Mouse (Mus musculus): ENCODE measurements around the gene Prss16. TPM values are rescaled to one million over a fixed set of nuclear protein-coding genes. Genes with fewer than 3 reads are reported as not detected.

The Prss16 gene
- total and polyA plus RNA-seq, 3 experiments = 0.47 TPM; not detected in 2

DNA sequence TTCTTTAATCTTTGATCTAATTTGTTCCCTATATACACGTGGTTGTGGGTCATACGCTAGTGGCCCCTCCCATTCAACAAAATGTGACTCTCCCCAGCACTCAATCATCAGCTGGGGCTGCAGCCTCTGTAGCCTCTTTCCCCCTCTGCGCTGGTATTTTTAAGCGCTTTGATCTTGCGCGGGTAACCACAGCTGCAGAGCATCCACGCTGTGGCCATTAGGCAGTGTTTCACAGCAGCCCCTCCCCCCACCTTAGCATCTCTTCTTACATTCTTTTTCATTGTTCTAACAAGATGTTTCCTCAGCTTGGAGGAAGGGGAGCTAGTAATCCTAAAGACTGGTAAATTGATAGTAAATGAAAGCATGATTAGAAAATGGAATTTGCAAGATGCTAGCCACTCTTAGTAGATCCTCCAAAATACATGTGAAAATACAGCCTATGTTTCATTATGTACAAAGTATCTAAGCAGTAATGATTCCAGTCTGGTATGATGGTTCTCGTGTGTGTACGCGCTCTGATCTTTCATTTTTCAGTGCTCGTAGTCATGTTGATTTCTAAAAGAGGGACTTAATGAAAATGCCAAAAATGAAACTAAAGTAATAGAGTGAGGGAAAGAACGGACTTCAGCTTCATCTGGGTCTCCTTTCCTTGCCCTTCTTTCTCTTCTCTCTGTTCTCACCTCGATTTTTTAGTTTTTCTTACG lies 40.3 kb upstream of the Prss16 start:
- peak overlapping the region; percentile 55 for H3K27ac ChIP-seq (ENCODE audit: control insufficient read depth, low read depth, low read length)
- H3K4me1 ChIP-seq (ENCODE audit: control insufficient read depth in 1 of 2, insufficient read depth in 2 of 2, low read length in 2 of 2) = peaks cover 0 to 1% of the 10 kb centered on the region in 2 experiments; a peak in 1 of 4 replicates
- peaks cover 0 to 2% of the 10 kb centered on the region in 2 experiments; a peak in 2 of 4 replicates for H3K36me3 ChIP-seq (ENCODE audit: control insufficient read depth in 1 of 2, insufficient read depth in 2 of 2, low read length in 2 of 2)
- H3K27me3 ChIP-seq (ENCODE audit: control insufficient read depth in 1 of 2, insufficient read depth in 2 of 2, low read length in 2 of 2) = 0 out of 4 replicates have a peak, but pooled peaks cover 0 to 2% of the 10 kb centered on the region in 2 experiments
- DNase-seq (ENCODE audit: low read depth, low spot score) = peak; percentile 77
- no peaks in the 10 kb centered on the region for H3K9me3 ChIP-seq (replicated peaks; ENCODE audit: insufficient read depth, low read length)
- H3K4me3 ChIP-seq (ENCODE audit: control insufficient read depth in 1 of 2, insufficient read depth in 1 of 2, low read depth in 2 of 2, low read length in 2 of 2) = peak overlapping the region; percentile 60 to 87
- TF ChIP-seq E2F4 (IDR thresholded peaks at IDR 0.05; ENCODE audit: borderline replicate concordance, low read depth, low read length) = no peak
- no peak for TF ChIP-seq NRF1 (IDR thresholded peaks at IDR 0.05; ENCODE audit: insufficient read depth, low read depth, low read length, poor library complexity, severe bottlenecking)
- no peak for TF ChIP-seq RCOR1 (IDR thresholded peaks at IDR 0.05; ENCODE audit: low read depth, low read length)
- no peak for TF ChIP-seq CHD2 (IDR thresholded peaks at IDR 0.05; ENCODE audit: low read length)
- no peak for TF ChIP-seq ZC3H11A (IDR thresholded peaks at IDR 0.05; ENCODE audit: low read depth, low read length)
- TF ChIP-seq CHD1 (IDR thresholded peaks at IDR 0.05; ENCODE audit: low read depth, low read length) = no peak
- no peak for TF ChIP-seq ELF1 (IDR thresholded peaks at IDR 0.05; ENCODE audit: low read depth, low read length)
- no peak for TF ChIP-seq ETS1 (IDR thresholded peaks at IDR 0.05; ENCODE audit: low read depth, low read length)
- TF ChIP-seq UBTF (IDR thresholded peaks at IDR 0.05; ENCODE audit: borderline replicate concordance, insufficient read depth, low read depth, low read length) = no peak
- TF ChIP-seq EP300 (IDR thresholded peaks at IDR 0.05; ENCODE audit: low read depth in 1 of 2, low read length in 2 of 2) = no peak
- TF ChIP-seq BHLHE40 (IDR thresholded peaks at IDR 0.05; ENCODE audit: borderline replicate concordance, low read depth, low read length) = no peak
- TF ChIP-seq NELFE (IDR thresholded peaks at IDR 0.05; ENCODE audit: low read depth, low read length) = no peak
- TF ChIP-seq CTCF (IDR thresholded peaks at IDR 0.05 in 2 of 3, conservative IDR thresholded peaks at IDR 0.05 in 1 of 3; ENCODE audit: control insufficient read depth in 1 of 3, insufficient read depth in 1 of 3, low read depth in 2 of 3, low read length in 3 of 3, poor library complexity in 1 of 3, severe bottlenecking in 1 of 3) = no peak
- TF ChIP-seq MXI1 (IDR thresholded peaks at IDR 0.05; ENCODE audit: low read depth, low read length) = no peak
- TF ChIP-seq SMC3 (IDR thresholded peaks at IDR 0.05; ENCODE audit: low read depth, low read length) = no peak
- TF ChIP-seq ZNF384 (IDR thresholded peaks at IDR 0.05; ENCODE audit: low read depth, low read length) = no peak
- TF ChIP-seq POLR2AphosphoS2 (IDR thresholded peaks at IDR 0.05; ENCODE audit: low read length) = no peak
- TF ChIP-seq GATA1 (IDR thresholded peaks at IDR 0.05; ENCODE audit: low read depth, low read length) = no peak
- H3K79me2 ChIP-seq (ENCODE audit: control insufficient read depth, insufficient read depth, low read length, poor library complexity) = peaks cover 1% of the 10 kb centered on the region; the same call in 1 of the 2 replicates
- H3K9ac ChIP-seq (ENCODE audit: control insufficient read depth, low read depth, low read length, poor library complexity, severe bottlenecking) = peak overlapping the region; percentile 63

DNA sequence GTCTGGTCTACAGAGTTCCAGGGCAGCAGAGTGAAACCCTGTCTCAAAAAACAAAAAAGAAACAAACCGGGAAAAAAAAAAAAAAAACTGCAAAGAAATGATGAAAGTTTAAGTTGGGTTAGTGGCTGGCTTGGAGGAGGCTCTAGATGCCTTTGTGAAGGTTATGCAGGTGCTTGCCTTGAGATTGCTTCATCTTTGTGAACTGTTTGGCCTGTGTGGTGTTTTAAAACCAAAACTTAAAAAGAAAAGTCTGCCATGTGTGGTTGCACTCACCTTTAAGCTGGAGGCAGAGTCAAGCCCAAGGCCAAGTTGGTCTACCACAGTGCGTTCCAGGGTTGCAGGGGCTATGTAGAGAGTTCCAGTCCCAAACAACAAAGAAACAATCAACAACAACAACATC lies 39.5 kb upstream of the Prss16 start:
- peaks cover 1% of the 10 kb centered on the region; the same call in 1 of the 2 replicates for H3K79me2 ChIP-seq (ENCODE audit: control insufficient read depth, insufficient read depth, low read length, poor library complexity)
- DNase-seq (ENCODE audit: low read depth, low spot score) = no peak
- H3K9ac ChIP-seq (ENCODE audit: control insufficient read depth, low read depth, low read length, poor library complexity, severe bottlenecking) = no peak overlapping the region
- peaks cover 0 to 4% of the 10 kb centered on the region in 2 experiments; a peak in 1 of 4 replicates for H3K4me1 ChIP-seq (ENCODE audit: control insufficient read depth in 1 of 2, insufficient read depth in 2 of 2, low read length in 2 of 2)
- no peak overlapping the region for H3K4me3 ChIP-seq (ENCODE audit: control insufficient read depth in 1 of 2, insufficient read depth in 1 of 2, low read depth in 2 of 2, low read length in 2 of 2)
- H3K27me3 ChIP-seq (ENCODE audit: control insufficient read depth in 1 of 2, insufficient read depth in 2 of 2, low read length in 2 of 2) = no peaks in the 10 kb centered on the region
- no peaks in the 10 kb centered on the region for H3K9me3 ChIP-seq (replicated peaks; ENCODE audit: insufficient read depth, low read length)
- peaks cover 0 to 2% of the 10 kb centered on the region in 2 experiments; a peak in 2 of 4 replicates for H3K36me3 ChIP-seq (ENCODE audit: control insufficient read depth in 1 of 2, insufficient read depth in 2 of 2, low read length in 2 of 2)
- no peak overlapping the region for H3K27ac ChIP-seq (ENCODE audit: control insufficient read depth, low read depth, low read length)
- no peak for TF ChIP-seq ETS1 (IDR thresholded peaks at IDR 0.05; ENCODE audit: low read depth, low read length)
- no peak for TF ChIP-seq CTCF (IDR thresholded peaks at IDR 0.05 in 2 of 3, conservative IDR thresholded peaks at IDR 0.05 in 1 of 3; ENCODE audit: control insufficient read depth in 1 of 3, insufficient read depth in 1 of 3, low read depth in 2 of 3, low read length in 3 of 3, poor library complexity in 1 of 3, severe bottlenecking in 1 of 3)
- no peak for TF ChIP-seq POLR2A (IDR thresholded peaks at IDR 0.05; ENCODE audit: control insufficient read depth in 1 of 2, insufficient read depth in 1 of 2, low read depth in 1 of 2, low read length in 2 of 2, poor library complexity in 1 of 2)
- TF ChIP-seq MAFK (IDR thresholded peaks at IDR 0.05; ENCODE audit: borderline replicate concordance, low read depth, low read length) = no peak
- no peak for TF ChIP-seq MAZ (IDR thresholded peaks at IDR 0.05; ENCODE audit: low read depth, low read length)
- no peak for TF ChIP-seq ZKSCAN1 (IDR thresholded peaks at IDR 0.05; ENCODE audit: low read depth, low read length)
- TF ChIP-seq NRF1 (IDR thresholded peaks at IDR 0.05; ENCODE audit: insufficient read depth, low read depth, low read length, poor library complexity, severe bottlenecking) = no peak
- no peak for TF ChIP-seq CHD1 (IDR thresholded peaks at IDR 0.05; ENCODE audit: low read depth, low read length)
- TF ChIP-seq POLR2AphosphoS5 (IDR thresholded peaks at IDR 0.05; ENCODE audit: borderline replicate concordance, low read depth, low read length) = no peak
- no peak for TF ChIP-seq MEF2A (IDR thresholded peaks at IDR 0.05; ENCODE audit: extremely low read depth, insufficient replicate concordance, low read depth, low read length, poor library complexity, severe bottlenecking)
- no peak for TF ChIP-seq SMC3 (IDR thresholded peaks at IDR 0.05; ENCODE audit: low read depth, low read length)
- TF ChIP-seq SIN3A (IDR thresholded peaks at IDR 0.05; ENCODE audit: low read length) = no peak
- no peak for TF ChIP-seq TCF12 (IDR thresholded peaks at IDR 0.05; ENCODE audit: low read depth, low read length)
- no peak for TF ChIP-seq RCOR1 (IDR thresholded peaks at IDR 0.05; ENCODE audit: low read depth, low read length)
- TF ChIP-seq KAT2A (conservative IDR thresholded peaks at IDR 0.05; ENCODE audit: low read depth, low read length) = no peak
- no peak for TF ChIP-seq HCFC1 (IDR thresholded peaks at IDR 0.05; ENCODE audit: low read depth, low read length)
- TF ChIP-seq POLR2AphosphoS2 (IDR thresholded peaks at IDR 0.05; ENCODE audit: low read length) = no peak
- TF ChIP-seq CHD2 (IDR thresholded peaks at IDR 0.05; ENCODE audit: low read length) = no peak
- no peak for TF ChIP-seq MAX (IDR thresholded peaks at IDR 0.05; ENCODE audit: low read length)
